Mouse (Mus musculus): Measurements from ENCODE around the gene Hoxb7. TPM values are rescaled to one million over a fixed set of nuclear protein-coding genes. Genes with fewer than 3 reads are reported as not detected.
A peak's percentile ranks its signal among the peaks of the same experiment; 100 is the strongest.

Hoxb7 gene
- polyA plus RNA-seq, 1 experiment from 2014 or later = 3.7 TPM

GRCm38 (mm10) chr11:96286739-96287385 lies 439 bp downstream of the Hoxb7 start:
- no peak for DNase-seq (ENCODE audit: low spot score)
- Histone ChIP-seq H3K36me3 (ENCODE audit: control insufficient read depth, insufficient read depth, low read length) (no peaks in the 10 kb centered on the region), H3K27me3 (ENCODE audit: control insufficient read depth, insufficient read depth, low read length) (peaks cover 73% of the 10 kb centered on the region), H3K4me3 (ENCODE audit: low read depth, low read length) (peak overlapping the region; percentile 35), H3K9ac (ENCODE audit: low read length) (peak overlapping the region; percentile 46), H3K9me3 (ENCODE audit: control insufficient read depth, low read length) (no peaks in the 10 kb centered on the region), H3K27ac (replicated peaks; ENCODE audit: low read depth, low read length) (no peak overlapping the region; the same call in 1 of the 2 replicates), H3K4me1 (ENCODE audit: control insufficient read depth, insufficient read depth, low read length) (peaks cover 14% of the 10 kb centered on the region; the same call in 1 of the 2 replicates), H3K4me2 (ENCODE audit: low read depth, severe bottlenecking) (peak overlapping the region; percentile 64)
- WGBS = under 1% methylated on average over 55 of the region's 55 CpGs
- ATAC-seq (ENCODE audit: insufficient number of reproducible peaks, low FRiP score, low TSS enrichment, low read depth) = no peak

GRCm38 (mm10) chr11:96287411-96287810 lies 988 bp downstream of the Hoxb7 start:
- H3K9ac ChIP-seq (ENCODE audit: low read length) = peak overlapping the region; percentile 46; the same call in 1 of the 2 replicates
- peaks cover 14% of the 10 kb centered on the region; the same call in 1 of the 2 replicates for H3K4me1 ChIP-seq (ENCODE audit: control insufficient read depth, insufficient read depth, low read length)
- ATAC-seq (ENCODE audit: insufficient number of reproducible peaks, low FRiP score, low TSS enrichment, low read depth) (no peak), DNase-seq (ENCODE audit: low spot score) (no peak)
- no peak overlapping the region; the same call in 1 of the 2 replicates for H3K27ac ChIP-seq (replicated peaks; ENCODE audit: low read depth, low read length)
- H3K4me3 ChIP-seq (ENCODE audit: low read depth, low read length) = peak overlapping the region; percentile 35
- no peaks in the 10 kb centered on the region for H3K36me3 ChIP-seq (ENCODE audit: control insufficient read depth, insufficient read depth, low read length)
- H3K27me3 ChIP-seq (ENCODE audit: control insufficient read depth, insufficient read depth, low read length) = peaks cover 75% of the 10 kb centered on the region
- H3K4me2 ChIP-seq (ENCODE audit: low read depth, severe bottlenecking) = peak overlapping the region; percentile 64
- 0% methylated on average over 9 of the region's 9 CpGs for WGBS
- no peaks in the 10 kb centered on the region for H3K9me3 ChIP-seq (ENCODE audit: control insufficient read depth, low read length)

GRCm38 (mm10) chr11:96288455-96289221 lies 2.2 kb downstream of the Hoxb7 start:
- ATAC-seq (ENCODE audit: insufficient number of reproducible peaks, low FRiP score, low TSS enrichment, low read depth) (no peak), DNase-seq (ENCODE audit: low spot score) (no peak)
- Histone ChIP-seq H3K4me2 (ENCODE audit: low read depth, severe bottlenecking) (no peak overlapping the region), H3K9me3 (ENCODE audit: control insufficient read depth, low read length) (no peaks in the 10 kb centered on the region), H3K27ac (replicated peaks; ENCODE audit: low read depth, low read length) (no peak overlapping the region), H3K36me3 (ENCODE audit: control insufficient read depth, insufficient read depth, low read length) (no peaks in the 10 kb centered on the region), H3K27me3 (ENCODE audit: control insufficient read depth, insufficient read depth, low read length) (peaks cover 75% of the 10 kb centered on the region), H3K4me1 (ENCODE audit: control insufficient read depth, insufficient read depth, low read length) (peaks cover 11% of the 10 kb centered on the region; the same call in 1 of the 2 replicates), H3K9ac (ENCODE audit: low read length) (no peak overlapping the region), H3K4me3 (ENCODE audit: low read depth, low read length) (no peak overlapping the region)
- 44% methylated on average over 1 of the region's 1 CpGs for WGBS

GRCm38 (mm10) chr11:96289293-96289692 lies 2.9 kb downstream of the Hoxb7 start:
- Histone ChIP-seq H3K4me3 (ENCODE audit: low read depth, low read length) (no peak overlapping the region), H3K9ac (ENCODE audit: low read length) (no peak overlapping the region), H3K9me3 (ENCODE audit: control insufficient read depth, low read length) (no peaks in the 10 kb centered on the region), H3K4me2 (ENCODE audit: low read depth, severe bottlenecking) (no peak overlapping the region), H3K27me3 (ENCODE audit: control insufficient read depth, insufficient read depth, low read length) (peaks cover 76% of the 10 kb centered on the region), H3K36me3 (ENCODE audit: control insufficient read depth, insufficient read depth, low read length) (no peaks in the 10 kb centered on the region), H3K4me1 (ENCODE audit: control insufficient read depth, insufficient read depth, low read length) (peaks cover 12% of the 10 kb centered on the region; the same call in 1 of the 2 replicates), H3K27ac (replicated peaks; ENCODE audit: low read depth, low read length) (no peak overlapping the region)
- DNase-seq (ENCODE audit: low spot score) (no peak), ATAC-seq (ENCODE audit: insufficient number of reproducible peaks, low FRiP score, low TSS enrichment, low read depth) (no peak)
- 21% methylated on average over 21 of the region's 21 CpGs for WGBS

- Histone ChIP-seq H3K4me1 (ENCODE audit: control insufficient read depth, insufficient read depth, low read length) (peaks cover 10% of the 10 kb centered on the region; the same call in 1 of the 2 replicates), H3K4me3 (ENCODE audit: low read depth, low read length) (no peak overlapping the region), H3K27ac (replicated peaks; ENCODE audit: low read depth, low read length) (no peak overlapping the region), H3K36me3 (ENCODE audit: control insufficient read depth, insufficient read depth, low read length) (no peaks in the 10 kb centered on the region), H3K4me2 (ENCODE audit: low read depth, severe bottlenecking) (no peak overlapping the region), H3K9me3 (ENCODE audit: control insufficient read depth, low read length) (no peaks in the 10 kb centered on the region), H3K9ac (ENCODE audit: low read length) (no peak overlapping the region), H3K27me3 (ENCODE audit: control insufficient read depth, insufficient read depth, low read length) (peaks cover 78% of the 10 kb centered on the region)
- WGBS = 38% methylated on average over 6 of the region's 6 CpGs
- ATAC-seq (ENCODE audit: insufficient number of reproducible peaks, low FRiP score, low TSS enrichment, low read depth) (no peak), DNase-seq (ENCODE audit: low spot score) (no peak)
Measured at GRCm38 (mm10) chr11:96289837-96290236, 3.4 kb downstream of the Hoxb7 start.

GRCm38 (mm10) chr11:96290705-96291355 lies 4.4 kb downstream of the Hoxb7 start:
- H3K36me3 ChIP-seq (ENCODE audit: control insufficient read depth, insufficient read depth, low read length) = no peaks in the 10 kb centered on the region
- ATAC-seq (ENCODE audit: insufficient number of reproducible peaks, low FRiP score, low TSS enrichment, low read depth) (no peak), DNase-seq (ENCODE audit: low spot score) (no peak)
- no peak overlapping the region for H3K4me3 ChIP-seq (ENCODE audit: low read depth, low read length)
- 13% methylated on average over 17 of the region's 17 CpGs for WGBS
- no peaks in the 10 kb centered on the region for H3K9me3 ChIP-seq (ENCODE audit: control insufficient read depth, low read length)
- H3K4me2 ChIP-seq (ENCODE audit: low read depth, severe bottlenecking) = no peak overlapping the region
- H3K27ac ChIP-seq (replicated peaks; ENCODE audit: low read depth, low read length) = no peak overlapping the region
- H3K4me1 ChIP-seq (ENCODE audit: control insufficient read depth, insufficient read depth, low read length) = peaks cover 14% of the 10 kb centered on the region; the same call in 1 of the 2 replicates
- peaks cover 83% of the 10 kb centered on the region for H3K27me3 ChIP-seq (ENCODE audit: control insufficient read depth, insufficient read depth, low read length)
- no peak overlapping the region for H3K9ac ChIP-seq (ENCODE audit: low read length)

GRCm38 (mm10) chr11:96291681-96292564 lies 5.5 kb downstream of the Hoxb7 start, which contains the start of gene Hoxb6:
Gene Hoxb6, plus strand, starts transcription at chr11:96292476.
- no peak for DNase-seq (ENCODE audit: low spot score)
- Histone ChIP-seq H3K9ac (ENCODE audit: low read length) (peak within 1 kb of the TSS; percentile 23; the same call in 1 of the 2 replicates), H3K4me3 (ENCODE audit: low read depth, low read length) (peak within 1 kb of the TSS; percentile 27), H3K27me3 (ENCODE audit: control insufficient read depth, insufficient read depth, low read length) (peaks cover 84% of the 10 kb centered on the region), H3K27ac (replicated peaks; ENCODE audit: low read depth, low read length) (no peak within 1 kb of the TSS), H3K4me1 (ENCODE audit: control insufficient read depth, insufficient read depth, low read length) (peaks cover 14% of the 10 kb centered on the region; the same call in 1 of the 2 replicates), H3K4me2 (ENCODE audit: low read depth, severe bottlenecking) (peak within 1 kb of the TSS; percentile 31), H3K9me3 (ENCODE audit: control insufficient read depth, low read length) (no peaks in the 10 kb centered on the region), H3K36me3 (ENCODE audit: control insufficient read depth, insufficient read depth, low read length) (no peaks in the 10 kb centered on the region)
- ATAC-seq (ENCODE audit: insufficient number of reproducible peaks, low FRiP score, low TSS enrichment, low read depth) = no peak
- WGBS = 3% methylated on average over 22 of the region's 22 CpGs
